Mouse (Mus musculus): ENCODE measurements around the gene Cox6a1. TPM values are rescaled to one million over a fixed set of nuclear protein-coding genes. Genes with fewer than 3 reads are reported as not detected.
A peak's percentile ranks its signal among the peaks of the same experiment; 100 is the strongest.

Cox6a1 gene
- polyA plus RNA-seq, 1 experiment from 2014 or later = 1,023 TPM

DNA sequence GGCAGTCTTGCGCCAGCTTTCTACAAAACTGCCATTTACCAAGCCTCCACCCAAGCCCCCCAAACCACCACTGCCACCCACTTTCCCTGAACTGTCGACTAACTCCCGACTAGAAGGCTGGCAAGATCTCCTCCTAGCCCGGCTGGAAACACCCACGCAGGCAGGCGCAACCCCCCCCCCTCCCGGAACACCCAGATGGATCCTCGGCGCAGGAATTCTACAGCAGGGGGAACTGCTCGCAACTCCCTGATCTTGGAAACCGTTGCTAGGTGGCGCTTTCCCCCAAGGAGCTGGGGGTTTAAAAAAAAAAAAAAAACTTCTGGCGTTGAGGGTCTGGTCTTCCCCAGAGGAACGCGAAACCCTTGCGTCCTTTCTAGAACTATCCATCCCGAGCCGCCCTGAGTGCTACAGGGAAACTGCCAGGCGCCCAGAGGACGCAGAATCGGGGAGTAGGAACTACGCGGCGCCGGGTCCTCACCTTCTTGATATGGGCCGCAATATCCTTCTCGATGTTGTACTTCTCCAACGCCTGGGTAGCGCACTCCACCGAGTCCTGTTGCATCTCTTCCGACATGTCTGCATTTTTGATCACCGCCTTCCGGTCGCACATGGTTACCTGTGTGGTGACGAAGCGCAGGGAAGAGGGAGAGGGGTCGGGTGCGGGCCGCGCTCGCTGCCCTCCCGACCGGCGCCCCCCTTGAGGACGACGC lies 48.6 kb downstream of the Cox6a1 start:
- Histone ChIP-seq H3K4me3 (ENCODE audit: low read depth, low read length) (peak overlapping the region; percentile 82), H3K9ac (replicated peaks; ENCODE audit: low read depth) (peak overlapping the region; percentile 66), H3K4me2 (replicated peaks; ENCODE audit: low read depth, low read length) (peak overlapping the region; percentile 64), H3K27ac (ENCODE audit: low read length) (peak overlapping the region; percentile 90), H3K36me3 (ENCODE audit: insufficient read depth, low read length) (0 out of 2 replicates have a peak, but pooled peaks cover 10% of the 10 kb centered on the region), H3K9me3 (ENCODE audit: low read length) (no peaks in the 10 kb centered on the region), H3K27me3 (replicated peaks; ENCODE audit: insufficient read depth, low read length) (no peaks in the 10 kb centered on the region), H3K4me1 (ENCODE audit: insufficient read depth, low read depth, low read length) (no peaks in the 10 kb centered on the region)
- ATAC-seq (peak; percentile 10), DNase-seq (ENCODE audit: low spot score) (peak; percentile 91)
- 1% methylated on average over 44 of the region's 46 CpGs for WGBS
- TF ChIP-seq CTCF (IDR thresholded peaks at IDR 0.05) = peak; percentile 63
- TF ChIP-seq EP300 (IDR thresholded peaks at IDR 0.05) = no peak

- TF ChIP-seq CTCF (IDR thresholded peaks at IDR 0.05) (no peak), EP300 (IDR thresholded peaks at IDR 0.05) (no peak)
- DNase-seq (ENCODE audit: low spot score) = no peak
- Histone ChIP-seq H3K36me3 (ENCODE audit: insufficient read depth, low read length) (0 out of 2 replicates have a peak, but pooled peaks cover 10% of the 10 kb centered on the region), H3K4me2 (replicated peaks; ENCODE audit: low read depth, low read length) (no peak overlapping the region), H3K9ac (replicated peaks; ENCODE audit: low read depth) (no peak overlapping the region), H3K4me1 (ENCODE audit: insufficient read depth, low read depth, low read length) (no peaks in the 10 kb centered on the region), H3K9me3 (ENCODE audit: low read length) (no peaks in the 10 kb centered on the region), H3K27ac (ENCODE audit: low read length) (no peak overlapping the region), H3K27me3 (replicated peaks; ENCODE audit: insufficient read depth, low read length) (no peaks in the 10 kb centered on the region), H3K4me3 (ENCODE audit: low read depth, low read length) (no peak overlapping the region)
- WGBS = 56% methylated on average over 10 of the region's 10 CpGs
- no peak for ATAC-seq
Measured at GRCm38 (mm10) chr5:115296347-115296746, 52.4 kb downstream of the Cox6a1 start.

Other genes starting within 250 kb of the Cox6a1 start
- 43.6 and 43.9 TPM in 2 replicates for gene Acads, start 229.6 kb downstream of the Cox6a1 start, polyA plus RNA-seq (2015; fragmentation: Nextera tagmentation; extraction: Ambion mirVana)
- 21.8 and 24.8 TPM in 2 replicates for gene Unc119b, start 214.0 kb downstream of the Cox6a1 start, polyA plus RNA-seq (2015; fragmentation: Nextera tagmentation; extraction: Ambion mirVana)
- gene Mlec, start 190.8 kb downstream of the Cox6a1 start, polyA plus RNA-seq (2015; fragmentation: Nextera tagmentation; extraction: Ambion mirVana) = 15.0 and 17.5 TPM in 2 replicates
- gene Cabp1, start 154.6 kb downstream of the Cox6a1 start, polyA plus RNA-seq (2015; fragmentation: Nextera tagmentation; extraction: Ambion mirVana) = 0.90 and 1.1 TPM in 2 replicates
- 77.6 and 78.8 TPM in 2 replicates for gene Pop5, start 113.1 kb downstream of the Cox6a1 start, polyA plus RNA-seq (2015; fragmentation: Nextera tagmentation; extraction: Ambion mirVana)
- gene Rnf10, start 76.1 kb downstream of the Cox6a1 start, polyA plus RNA-seq (2015; fragmentation: Nextera tagmentation; extraction: Ambion mirVana) = 98.5 and 104 TPM in 2 replicates
- 18.9 and 19.4 TPM in 2 replicates for gene Coq5, start 69.3 kb downstream of the Cox6a1 start, polyA plus RNA-seq (2015; fragmentation: Nextera tagmentation; extraction: Ambion mirVana)
- gene Dynll1, start 48.0 kb downstream of the Cox6a1 start, polyA plus RNA-seq (2015; fragmentation: Nextera tagmentation; extraction: Ambion mirVana) = 1,317 and 1,524 TPM in 2 replicates
- gene Srsf9, start 21.8 kb downstream of the Cox6a1 start, polyA plus RNA-seq (2015; fragmentation: Nextera tagmentation; extraction: Ambion mirVana) = 140 and 152 TPM in 2 replicates
- gene Gatc, start 7.8 kb downstream of the Cox6a1 start, polyA plus RNA-seq (2015; fragmentation: Nextera tagmentation; extraction: Ambion mirVana) = 10.1 and 10.4 TPM in 2 replicates
- gene Triap1, start 7.8 kb downstream of the Cox6a1 start, polyA plus RNA-seq (2015; fragmentation: Nextera tagmentation; extraction: Ambion mirVana) = 51.1 and 54.9 TPM in 2 replicates
- gene Msi1, start 80.6 kb upstream of the Cox6a1 start, polyA plus RNA-seq (2015; fragmentation: Nextera tagmentation; extraction: Ambion mirVana) = 1.2 TPM in 2 replicates
- 70.5 and 71.7 TPM in 2 replicates for gene Pla2g1b, start 117.3 kb upstream of the Cox6a1 start, polyA plus RNA-seq (2015; fragmentation: Nextera tagmentation; extraction: Ambion mirVana)
- gene Sirt4, start 135.7 kb upstream of the Cox6a1 start, polyA plus RNA-seq (2015; fragmentation: Nextera tagmentation; extraction: Ambion mirVana) = 15.7 and 18.0 TPM in 2 replicates
- 56.4 and 59.3 TPM in 2 replicates for gene Pxn, start 157.7 kb upstream of the Cox6a1 start, polyA plus RNA-seq (2015; fragmentation: Nextera tagmentation; extraction: Ambion mirVana)
- 937 and 987 TPM in 2 replicates for gene Rplp0, start 210.5 kb upstream of the Cox6a1 start, polyA plus RNA-seq (2015; fragmentation: Nextera tagmentation; extraction: Ambion mirVana)
- 13.1 and 14.5 TPM in 2 replicates for gene Gcn1l1, start 216.3 kb upstream of the Cox6a1 start, polyA plus RNA-seq (2015; fragmentation: Nextera tagmentation; extraction: Ambion mirVana)

Data from lung, postnatal 0 days (tissue).